Mouse (Mus musculus): ENCODE results near the gene Foxj2. TPM values are rescaled to one million over a fixed set of nuclear protein-coding genes. Genes with fewer than 3 reads are reported as not detected.

Foxj2 gene
- polyA plus RNA-seq, 1 experiment: 34.4 TPM

DNA sequence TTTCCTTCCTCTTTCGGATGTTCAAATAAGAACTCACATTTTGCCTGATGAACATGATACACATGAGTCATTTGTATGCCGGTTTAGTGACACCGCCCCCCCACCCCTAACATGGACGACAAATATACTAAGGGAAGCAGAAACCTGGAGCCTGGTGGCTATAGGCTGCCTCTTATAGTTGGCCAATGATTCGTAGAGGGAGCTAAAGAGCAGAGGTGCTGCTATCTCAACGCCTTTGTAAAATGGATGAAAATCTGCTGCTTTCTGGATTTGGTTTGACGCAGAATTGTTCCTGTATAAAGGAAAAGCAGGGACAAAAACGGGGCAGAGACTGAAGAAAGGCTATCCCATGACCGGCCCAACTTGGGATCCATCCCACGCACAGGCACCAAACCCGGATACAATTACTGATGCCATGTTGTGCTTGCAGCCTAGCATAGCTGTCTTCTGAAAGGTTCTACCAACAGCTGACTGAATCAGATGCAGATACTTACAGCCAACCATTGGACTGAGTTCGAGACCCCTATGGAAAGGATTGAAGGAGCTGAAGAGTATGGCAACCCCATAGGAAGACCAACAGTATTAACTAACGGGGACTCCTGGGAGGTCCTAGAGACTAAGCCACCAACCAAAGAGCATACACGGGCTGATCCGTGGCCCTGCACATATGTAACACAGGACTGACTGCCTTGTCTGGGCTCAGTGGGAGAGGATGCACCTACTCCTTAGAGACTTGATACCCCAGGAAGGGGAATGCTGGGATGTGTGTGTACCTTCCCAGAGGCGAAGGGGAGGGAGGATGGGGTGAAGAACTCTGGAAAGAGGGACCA is 7.7 kb upstream of the Foxj2 start:
- Histone ChIP-seq H3K4me1 (ENCODE audit: control insufficient read depth, insufficient read depth, low read length) (peaks cover 20% of the 10 kb centered on the region), H3K4me3 (ENCODE audit: insufficient read depth, low read length) (peak overlapping the region; percentile 80), H3K27ac (ENCODE audit: insufficient read depth, low read depth, low read length) (peak overlapping the region; percentile 92)
- TF ChIP-seq POLR2A (IDR thresholded peaks at IDR 0.05; ENCODE audit: borderline replicate concordance, low read depth, low read length): no peak
- TF ChIP-seq CTCF (IDR thresholded peaks at IDR 0.05; ENCODE audit: low read depth, low read length): no peak

DNA sequence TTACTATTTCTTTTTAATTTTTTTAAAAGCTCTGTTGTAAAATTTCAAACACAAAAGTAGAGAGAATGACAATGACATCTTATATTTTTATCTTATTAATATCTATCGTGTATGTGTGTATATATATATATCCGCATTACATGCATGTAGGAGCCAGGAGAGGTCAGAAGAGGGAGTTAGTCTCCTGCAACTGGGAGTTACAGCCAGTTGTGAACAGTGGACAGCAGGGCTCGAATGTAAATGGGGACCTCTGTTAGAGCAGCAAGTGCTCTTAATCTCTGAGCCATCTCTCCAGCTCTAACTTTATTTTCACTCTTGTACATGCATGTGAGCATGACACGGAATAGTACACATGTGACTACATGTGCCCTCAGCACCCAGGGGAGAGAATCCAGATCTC is 7.0 kb upstream of the Foxj2 start:
- no peak overlapping the region for H3K27ac ChIP-seq (ENCODE audit: insufficient read depth, low read depth, low read length)
- peaks cover 20% of the 10 kb centered on the region for H3K4me1 ChIP-seq (ENCODE audit: control insufficient read depth, insufficient read depth, low read length)
- TF ChIP-seq CTCF (IDR thresholded peaks at IDR 0.05; ENCODE audit: low read depth, low read length) (no peak), POLR2A (IDR thresholded peaks at IDR 0.05; ENCODE audit: borderline replicate concordance, low read depth, low read length) (no peak)
- no peak overlapping the region for H3K4me3 ChIP-seq (ENCODE audit: insufficient read depth, low read length)

- TF ChIP-seq POLR2A (IDR thresholded peaks at IDR 0.05; ENCODE audit: borderline replicate concordance, low read depth, low read length): no peak
- no peak for TF ChIP-seq CTCF (IDR thresholded peaks at IDR 0.05; ENCODE audit: low read depth, low read length)
- no peak overlapping the region for H3K4me3 ChIP-seq (ENCODE audit: insufficient read depth, low read length)
- H3K4me1 ChIP-seq (ENCODE audit: control insufficient read depth, insufficient read depth, low read length): peaks cover 23% of the 10 kb centered on the region
- no peak overlapping the region for H3K27ac ChIP-seq (ENCODE audit: insufficient read depth, low read depth, low read length)
Measured at GRCm38 (mm10) chr6:122813640-122814039, 6.1 kb upstream of the Foxj2 start.

- TF ChIP-seq POLR2A (IDR thresholded peaks at IDR 0.05; ENCODE audit: borderline replicate concordance, low read depth, low read length) (no peak), CTCF (IDR thresholded peaks at IDR 0.05; ENCODE audit: low read depth, low read length) (no peak)
- Histone ChIP-seq H3K27ac (ENCODE audit: insufficient read depth, low read depth, low read length) (peak overlapping the region; percentile 39), H3K4me3 (ENCODE audit: insufficient read depth, low read length) (peak overlapping the region; percentile 72), H3K4me1 (ENCODE audit: control insufficient read depth, insufficient read depth, low read length) (peaks cover 34% of the 10 kb centered on the region)
Measured at GRCm38 (mm10) chr6:122820071-122820798, 521 bp downstream of the Foxj2 start.

DNA sequence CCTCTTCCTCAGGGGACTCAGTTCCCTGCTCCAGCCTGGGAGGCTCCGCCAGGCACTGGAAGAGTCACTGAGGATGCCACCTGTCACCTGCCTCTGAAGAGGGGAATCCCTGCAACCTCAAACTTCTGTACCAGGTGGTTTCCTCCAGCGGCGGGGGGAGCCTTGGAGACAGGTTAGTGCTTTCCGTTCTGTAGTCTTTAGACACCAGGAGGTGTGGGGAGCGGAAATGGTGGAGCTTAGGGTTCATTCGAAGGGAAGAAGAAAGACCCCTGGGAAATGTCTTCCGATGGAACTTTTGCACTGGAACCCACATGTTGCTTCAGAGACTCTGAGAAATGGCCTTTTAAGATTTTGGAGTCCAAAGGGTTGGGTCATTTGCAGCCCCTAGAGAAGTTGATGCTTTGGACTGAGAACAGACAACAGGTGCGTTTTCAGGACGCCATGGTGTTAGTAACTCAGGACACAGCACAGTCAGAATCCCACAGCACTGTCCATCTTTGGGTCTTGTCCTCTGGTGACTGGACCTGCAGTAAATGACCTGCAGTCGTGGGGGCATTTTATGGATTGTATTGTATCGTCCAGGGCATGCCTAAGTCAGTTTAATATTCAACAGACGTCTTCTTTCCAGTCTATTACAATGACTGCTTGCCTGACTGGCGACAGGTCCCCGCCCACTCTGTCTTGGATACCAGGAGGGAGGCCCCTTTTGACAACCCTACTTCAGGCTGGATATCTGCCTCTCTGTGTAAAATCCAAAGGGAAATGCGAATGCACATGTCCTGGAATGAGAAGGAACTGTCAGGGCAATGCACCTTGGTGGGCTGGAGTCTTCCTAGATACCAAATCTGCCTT is 1.3 kb downstream of the Foxj2 start:
- peaks cover 39% of the 10 kb centered on the region for H3K4me1 ChIP-seq (ENCODE audit: control insufficient read depth, insufficient read depth, low read length)
- 0 out of 2 replicates have a peak overlapping the region, but pooled peaks have one; percentile 3 for H3K27ac ChIP-seq (ENCODE audit: insufficient read depth, low read depth, low read length)
- H3K4me3 ChIP-seq (ENCODE audit: insufficient read depth, low read length): peak overlapping the region; percentile 72
- TF ChIP-seq POLR2A (IDR thresholded peaks at IDR 0.05; ENCODE audit: borderline replicate concordance, low read depth, low read length): no peak

GRCm38 (mm10) chr6:122821822-122822221 is 2.1 kb downstream of the Foxj2 start:
- H3K4me3 ChIP-seq (ENCODE audit: insufficient read depth, low read length): peak overlapping the region; percentile 72
- peaks cover 44% of the 10 kb centered on the region for H3K4me1 ChIP-seq (ENCODE audit: control insufficient read depth, insufficient read depth, low read length)
- no peak for TF ChIP-seq CTCF (IDR thresholded peaks at IDR 0.05; ENCODE audit: low read depth, low read length)
- TF ChIP-seq POLR2A (IDR thresholded peaks at IDR 0.05; ENCODE audit: borderline replicate concordance, low read depth, low read length): no peak
- 0 out of 2 replicates have a peak overlapping the region, but pooled peaks have one; percentile 3 for H3K27ac ChIP-seq (ENCODE audit: insufficient read depth, low read depth, low read length)

- Histone ChIP-seq H3K4me1 (ENCODE audit: control insufficient read depth, insufficient read depth, low read length) (peaks cover 41% of the 10 kb centered on the region), H3K27ac (ENCODE audit: insufficient read depth, low read depth, low read length) (no peak overlapping the region), H3K4me3 (ENCODE audit: insufficient read depth, low read length) (no peak overlapping the region)
- TF ChIP-seq CTCF (IDR thresholded peaks at IDR 0.05; ENCODE audit: low read depth, low read length): no peak
- no peak for TF ChIP-seq POLR2A (IDR thresholded peaks at IDR 0.05; ENCODE audit: borderline replicate concordance, low read depth, low read length)
Measured at GRCm38 (mm10) chr6:122824086-122824485, 4.4 kb downstream of the Foxj2 start.

DNA sequence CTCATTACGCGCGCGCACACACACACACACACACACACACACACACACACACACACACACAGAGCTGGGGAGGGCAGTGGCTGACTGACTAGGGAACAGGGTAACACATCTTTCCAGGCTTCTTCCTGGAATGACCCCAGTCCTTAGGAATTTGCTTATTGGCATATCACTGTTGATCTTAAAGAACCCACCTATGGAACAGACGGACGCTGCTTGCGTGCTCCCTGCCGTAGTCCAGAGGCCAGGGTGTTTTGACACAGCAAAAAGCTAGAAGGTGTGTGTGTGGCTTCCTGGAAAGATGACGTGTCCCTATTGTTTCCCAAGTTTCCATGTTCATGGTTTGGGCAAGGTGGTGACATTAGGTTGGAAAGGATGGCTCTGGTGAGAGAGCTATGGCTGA is 5.5 kb downstream of the Foxj2 start:
- Histone ChIP-seq H3K27ac (ENCODE audit: insufficient read depth, low read depth, low read length) (no peak overlapping the region), H3K4me1 (ENCODE audit: control insufficient read depth, insufficient read depth, low read length) (peaks cover 41% of the 10 kb centered on the region), H3K4me3 (ENCODE audit: insufficient read depth, low read length) (no peak overlapping the region)
- TF ChIP-seq CTCF (IDR thresholded peaks at IDR 0.05; ENCODE audit: low read depth, low read length) (no peak), POLR2A (IDR thresholded peaks at IDR 0.05; ENCODE audit: borderline replicate concordance, low read depth, low read length) (no peak)

- H3K4me3 ChIP-seq (ENCODE audit: insufficient read depth, low read length): peak overlapping the region; percentile 7; the same call in 1 of the 2 replicates
- peaks cover 36% of the 10 kb centered on the region for H3K4me1 ChIP-seq (ENCODE audit: control insufficient read depth, insufficient read depth, low read length)
- TF ChIP-seq CTCF (IDR thresholded peaks at IDR 0.05; ENCODE audit: low read depth, low read length) (no peak), POLR2A (IDR thresholded peaks at IDR 0.05; ENCODE audit: borderline replicate concordance, low read depth, low read length) (no peak)
- no peak overlapping the region for H3K27ac ChIP-seq (ENCODE audit: insufficient read depth, low read depth, low read length)
Measured at GRCm38 (mm10) chr6:122825923-122826742, 6.4 kb downstream of the Foxj2 start.
